Mouse (Mus musculus) ES-E14 (cell line): ENCODE results near the gene Nprl2. TPM values are rescaled to one million over a fixed set of nuclear protein-coding genes. Genes with fewer than 3 reads are reported as not detected.
A peak's percentile ranks its signal among the peaks of the same experiment; 100 is the strongest.

ENCODE experiments used
- DNase-seq: peaks from one replicate; pipeline ENCODE4 v3.0.0-alpha.2; 2013; ENCODE audit warnings: low read depth, low spot score
- H3K27ac ChIP-seq: 2 replicates; pipeline ENCODE4 v1.5.1; 2012; ENCODE audit warnings: low read depth, mild to moderate bottlenecking, low read length, moderate library complexity, mixed read lengths; ENCODE audit not compliant: poor library complexity, insufficient read depth, severe bottlenecking
- H3K36me3 ChIP-seq: 2 replicates; pipeline ENCODE4 v1.6.1; 2012; ENCODE audit warnings: mild to moderate bottlenecking, low read length, moderate library complexity, mixed read lengths; ENCODE audit not compliant: control insufficient read depth, poor library complexity, insufficient read depth, severe bottlenecking
- H3K4me1 ChIP-seq, 2 experiments: fragments of 150-350 bp in 1 of 2; sonication (generic) in 1 of 2; 2 replicates each; pipeline ENCODE4 v1.6.1; 2012; ENCODE audit warnings: low read length in 2 of 2, mild to moderate bottlenecking in 1 of 2, mixed read lengths in 1 of 2; ENCODE audit not compliant: control insufficient read depth in 2 of 2, insufficient read depth in 2 of 2, poor library complexity in 1 of 2
- H3K4me3 ChIP-seq, 2 experiments: fragments of 150-350 bp in 1 of 2; sonication (generic) in 1 of 2; 2 replicates each; pipeline ENCODE4 v1.5.1; 2012; ENCODE audit warnings: low read length in 2 of 2, low read depth in 1 of 2, mild to moderate bottlenecking in 1 of 2, mixed read lengths in 1 of 2; ENCODE audit not compliant: insufficient read depth in 1 of 2, poor library complexity in 1 of 2, severe bottlenecking in 1 of 2
- H3K9ac ChIP-seq: 2 replicates; pipeline ENCODE4 v1.6.1; 2012; ENCODE audit warnings: low read depth, mild to moderate bottlenecking, low read length, mixed read lengths; ENCODE audit not compliant: poor library complexity, insufficient read depth, severe bottlenecking
- H3K9me3 ChIP-seq: fragments of 150-350 bp; sonication (generic); 2 replicates; pipeline ENCODE4 v1.6.1; 2012; ENCODE audit warnings: low read depth, mild to moderate bottlenecking, low read length; ENCODE audit not compliant: control insufficient read depth, insufficient read depth
- CHD2 ChIP-seq: IDR thresholded peaks from 2 replicates; pipeline ENCODE4 v1.6.1; 2014; ENCODE audit warnings: mild to moderate bottlenecking, low read depth, low read length, inconsistent platforms
- HCFC1 ChIP-seq: IDR thresholded peaks from 2 replicates; pipeline ENCODE4 v1.6.1; 2012; ENCODE audit warnings: low read length, inconsistent platforms, borderline replicate concordance; ENCODE audit not compliant: insufficient read depth
- MAFK ChIP-seq: IDR thresholded peaks from 2 replicates; pipeline ENCODE4 v1.6.1; 2014; ENCODE audit warnings: mild to moderate bottlenecking, low read depth, low read length, inconsistent platforms; ENCODE audit not compliant: insufficient read depth
- ZC3H11A ChIP-seq: IDR thresholded peaks from 2 replicates; pipeline ENCODE4 v1.6.1; 2012; ENCODE audit warnings: low read depth, mild to moderate bottlenecking, inconsistent platforms, low read length, borderline replicate concordance
- ZNF384 ChIP-seq: IDR thresholded peaks from 2 replicates; pipeline ENCODE4 v1.6.1; 2012; ENCODE audit warnings: low read depth, low read length, inconsistent platforms
- in situ Hi-C, 2 experiments: fragments of 600-800 bp; cut with MboI; formaldehyde crosslinking; loops; one replicate each; pipeline ENCODE4 v1.15.1; 2025; ENCODE audit warnings: low sequenced_read_pairs in 2 of 2, inconsistent platforms in 1 of 2; ENCODE audit not compliant: unreplicated experiment in 2 of 2
- total RNA-seq: library from RNA; depleted of rRNA; stranded (reverse); fragments of 300-350 nt; gene quantifications from 2 replicates; pipeline ENCODE4 v1.2.3, GENCODE M21; 2012

Nprl2 gene
- total RNA-seq, 1 experiment: 21.2 TPM

- TF ChIP-seq ZC3H11A (no peak), CHD2 (no peak), HCFC1 (no peak), ZNF384 (no peak), MAFK (no peak)
- no peak overlapping the region for H3K27ac ChIP-seq
- in situ Hi-C loops: no loop called here
- H3K9me3 ChIP-seq: no peaks in the 10 kb centered on the region
- peaks cover 4 to 17% of the 10 kb centered on the region in 2 experiments; a peak in 3 of 4 replicates for H3K4me1 ChIP-seq
- H3K9ac ChIP-seq: no peak overlapping the region
- peaks cover 22% of the 10 kb centered on the region for H3K36me3 ChIP-seq
- DNase-seq: no peak
- H3K4me3 ChIP-seq: no peak overlapping the region
Measured at GRCm38 (mm10) chr9:107538711-107539110, 3.3 kb upstream of the Nprl2 start.

DNA sequence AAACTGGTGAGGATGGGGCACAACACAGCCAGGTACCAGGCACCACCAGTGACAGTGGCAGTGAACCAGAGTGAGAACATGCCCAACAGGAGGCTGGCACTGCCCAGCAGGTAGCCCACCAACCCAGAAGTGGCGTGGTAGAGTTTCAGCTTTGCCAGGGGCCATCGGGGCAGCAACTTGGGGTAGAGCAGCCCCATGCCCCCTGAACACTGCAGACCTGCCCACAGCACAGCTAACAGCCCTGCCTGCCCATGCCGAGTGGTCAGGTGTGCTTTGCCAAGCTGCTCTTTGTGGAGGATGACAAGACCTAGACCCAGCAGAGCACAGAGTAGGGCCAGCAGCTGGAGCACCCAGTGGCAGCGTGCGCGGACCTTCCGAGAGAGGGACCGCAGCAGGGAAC lies 2.1 kb upstream of the Nprl2 start:
- no peak overlapping the region for H3K4me3 ChIP-seq
- no peak overlapping the region for H3K9ac ChIP-seq
- in situ Hi-C loops: no loop called here
- H3K9me3 ChIP-seq: no peaks in the 10 kb centered on the region
- H3K27ac ChIP-seq: no peak overlapping the region
- peaks cover 4 to 19% of the 10 kb centered on the region in 2 experiments; a peak in 3 of 4 replicates for H3K4me1 ChIP-seq
- TF ChIP-seq ZNF384 (no peak), CHD2 (no peak), ZC3H11A (no peak), MAFK (no peak), HCFC1 (no peak)
- no peak for DNase-seq
- peaks cover 28% of the 10 kb centered on the region for H3K36me3 ChIP-seq

- no peak overlapping the region for H3K27ac ChIP-seq
- TF ChIP-seq ZC3H11A: no peak
- no peak for TF ChIP-seq CHD2
- no peak for TF ChIP-seq MAFK
- TF ChIP-seq ZNF384: no peak
- TF ChIP-seq HCFC1: no peak
- no peak overlapping the region for H3K4me3 ChIP-seq
- peaks cover 28% of the 10 kb centered on the region for H3K36me3 ChIP-seq
- no peak overlapping the region for H3K9ac ChIP-seq
- H3K9me3 ChIP-seq: no peaks in the 10 kb centered on the region
- no peak for DNase-seq
- in situ Hi-C loops: no loop called here
- H3K4me1 ChIP-seq: peaks cover 3 to 19% of the 10 kb centered on the region in 2 experiments; a peak in 3 of 4 replicates
Measured at GRCm38 (mm10) chr9:107540420-107540819, 1.6 kb upstream of the Nprl2 start.

DNA sequence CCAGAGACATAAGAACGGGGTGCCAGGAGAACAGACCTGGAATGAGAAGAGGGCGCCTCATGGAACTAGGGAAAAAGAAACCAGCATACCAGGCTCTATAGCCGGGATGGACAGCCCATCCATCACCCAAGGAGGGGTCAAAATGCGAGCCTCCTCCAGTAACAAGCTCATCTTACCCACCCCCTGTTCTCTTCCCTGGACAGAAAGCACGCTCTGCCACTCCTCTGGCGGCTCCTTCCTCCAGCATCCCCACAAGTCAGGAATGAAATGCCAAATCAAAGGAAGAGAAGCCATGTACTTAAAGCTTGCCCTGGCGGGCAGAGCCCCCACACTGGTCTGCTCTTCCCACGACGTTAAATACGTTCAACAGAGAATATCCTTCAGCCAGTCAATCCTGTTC lies 1.0 kb upstream of the Nprl2 start:
- no peak for DNase-seq
- in situ Hi-C loops: no loop called here
- H3K9ac ChIP-seq: no peak overlapping the region

DNA sequence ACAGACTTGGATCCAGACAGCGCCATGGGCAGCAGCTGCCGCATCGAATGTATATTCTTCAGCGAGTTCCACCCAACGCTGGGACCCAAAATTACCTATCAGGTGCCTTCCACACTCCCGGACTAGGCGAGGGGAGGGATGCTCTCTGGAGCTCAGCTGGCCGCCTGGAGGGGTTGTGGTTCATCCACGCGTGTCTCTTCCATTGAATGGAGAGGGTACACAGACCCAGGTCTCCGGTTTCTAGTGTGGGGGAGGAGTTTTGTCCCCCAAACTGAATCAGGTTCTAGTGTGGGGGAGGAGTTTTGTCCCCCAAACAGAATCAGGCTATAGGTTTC lies 293 bp downstream of the Nprl2 start:
- no peaks in the 10 kb centered on the region for H3K9me3 ChIP-seq
- peak overlapping the region; percentile 80 for H3K9ac ChIP-seq
- in situ Hi-C loops: no loop called here
- peak overlapping the region; percentile 80 to 93 for H3K4me3 ChIP-seq
- no peak overlapping the region for H3K27ac ChIP-seq
- DNase-seq: no peak
- H3K36me3 ChIP-seq: peaks cover 23% of the 10 kb centered on the region
- peaks cover 0 to 12% of the 10 kb centered on the region in 2 experiments; a peak in 3 of 4 replicates for H3K4me1 ChIP-seq
- TF ChIP-seq ZC3H11A: no peak
- no peak for TF ChIP-seq ZNF384
- TF ChIP-seq MAFK: no peak
- no peak for TF ChIP-seq CHD2
- no peak for TF ChIP-seq HCFC1

More for the DNA sequence above, 1.0 kb upstream of the Nprl2 start:
- Histone ChIP-seq H3K4me1 (peaks cover 0 to 15% of the 10 kb centered on the region in 2 experiments; a peak in 3 of 4 replicates), H3K4me3 (peak overlapping the region; percentile 80 to 93), H3K9me3 (no peaks in the 10 kb centered on the region), H3K36me3 (peaks cover 28% of the 10 kb centered on the region), H3K27ac (no peak overlapping the region)
- TF ChIP-seq CHD2: no peak
- no peak for TF ChIP-seq HCFC1
- TF ChIP-seq MAFK: no peak
- no peak for TF ChIP-seq ZC3H11A
- no peak for TF ChIP-seq ZNF384
